Mouse (Mus musculus): ENCODE measurements at regions not wholly inside any gene's neighbourhood (a gene's known extent, or its start where the extent isn't known, plus 50 kb on each side); places are given as distances from the start of the nearest gene placed in this dataset.
A peak's percentile ranks its signal among the peaks of the same experiment; 100 is the strongest.

DNA sequence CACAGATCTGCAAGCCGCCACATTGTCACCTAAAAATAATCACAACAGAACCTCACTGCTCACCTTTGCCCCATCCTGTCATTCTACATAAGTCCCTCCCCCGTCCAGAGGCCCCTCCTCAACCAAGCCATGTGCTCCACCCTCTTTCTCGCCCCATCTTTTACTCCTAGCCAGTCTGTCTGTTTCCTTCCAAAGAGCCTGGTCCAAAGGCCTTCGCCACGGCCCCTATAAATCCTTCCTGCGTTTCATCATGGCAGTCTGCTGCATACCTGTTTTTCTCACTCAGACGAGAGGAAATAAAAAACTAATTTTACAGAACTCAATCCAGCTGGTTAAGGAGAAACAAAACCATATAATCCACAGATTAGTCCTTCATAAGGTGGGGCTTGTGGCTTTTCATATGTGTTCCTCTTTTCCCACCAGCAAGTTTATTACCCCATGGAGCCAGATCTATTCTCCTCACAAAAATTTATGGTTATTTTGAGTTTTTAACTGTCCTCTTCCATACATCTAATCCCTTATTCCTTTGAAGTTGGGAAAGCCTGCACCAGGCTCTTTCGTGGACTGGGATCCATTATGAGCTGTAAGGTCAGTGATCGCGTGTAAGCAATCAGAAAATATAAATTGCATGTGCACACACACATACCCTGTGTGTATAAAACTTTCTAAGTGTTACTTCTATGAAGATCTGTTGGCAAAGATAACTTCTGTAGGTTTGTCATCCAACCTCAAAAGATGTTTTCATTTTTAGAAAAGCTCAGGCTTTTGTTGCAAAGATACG, 236.9 kb upstream of the Rsrc1 start:
- Histone ChIP-seq H3K9ac (replicated peaks) (no peak overlapping the region), H3K4me1 (peaks cover 10% of the 10 kb centered on the region; the same call in 1 of the 2 replicates), H3K36me3 (no peaks in the 10 kb centered on the region), H3K9me3 (no peaks in the 10 kb centered on the region), H3K27me3 (peaks cover under 1% of the 10 kb centered on the region; the same call in 1 of the 2 replicates), H3K4me3 (no peak overlapping the region), H3K27ac (replicated peaks) (no peak overlapping the region), H3K4me2 (replicated peaks) (no peak overlapping the region)
- no peak for ATAC-seq (ENCODE audit: low FRiP score, low read depth)
- 86% methylated on average over 11 of the region's 11 CpGs for WGBS

DNA sequence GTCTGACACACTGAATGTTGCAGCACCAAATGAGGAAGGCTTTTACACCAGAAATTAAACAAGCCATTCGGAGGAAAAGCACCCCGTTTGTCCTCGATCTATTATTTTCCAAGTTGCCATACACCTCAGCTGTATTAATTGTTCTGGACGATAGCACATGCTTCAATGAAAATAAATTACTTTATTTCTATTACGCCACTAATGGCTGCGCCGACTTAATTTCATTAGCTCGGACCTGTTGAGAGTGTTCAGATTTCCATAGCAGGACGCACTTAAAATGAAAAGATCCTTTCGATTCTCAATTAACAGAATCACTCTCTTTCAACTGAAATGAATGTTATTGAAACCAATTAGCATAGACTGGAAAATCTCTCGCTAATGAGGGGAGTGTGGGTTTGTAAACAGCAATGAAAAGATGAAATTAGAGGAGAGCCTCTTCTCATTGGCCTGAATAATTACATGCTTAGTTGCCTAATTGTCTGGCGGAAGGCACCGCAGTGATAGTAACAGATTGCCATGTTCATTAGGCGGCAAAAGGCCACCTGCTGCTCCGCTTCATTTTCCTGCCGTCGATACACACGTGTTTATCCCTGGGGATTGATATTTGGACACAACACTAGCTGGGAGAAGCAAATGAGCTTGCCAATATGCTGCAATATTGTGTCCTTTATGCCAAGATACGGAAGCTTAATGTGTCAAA, 234.7 kb upstream of the Rsrc1 start:
- no peaks in the 10 kb centered on the region for H3K36me3 ChIP-seq
- ATAC-seq (ENCODE audit: low FRiP score, low read depth): peak; percentile 72
- H3K4me2 ChIP-seq (replicated peaks): peak overlapping the region; percentile 17; the same call in 1 of the 2 replicates
- H3K27ac ChIP-seq (replicated peaks): no peak overlapping the region
- peaks cover 3% of the 10 kb centered on the region; the same call in 1 of the 2 replicates for H3K4me1 ChIP-seq
- WGBS: 58% methylated on average over 19 of the region's 19 CpGs
- no peak overlapping the region for H3K4me3 ChIP-seq
- H3K27me3 ChIP-seq: peaks cover 5% of the 10 kb centered on the region; the same call in 1 of the 2 replicates
- H3K9me3 ChIP-seq: no peaks in the 10 kb centered on the region
- no peak overlapping the region for H3K9ac ChIP-seq (replicated peaks)

GRCm38 (mm10) chr3:66747073-66747710, 234.0 kb upstream of the Rsrc1 start:
- Histone ChIP-seq H3K9ac (replicated peaks) (no peak overlapping the region), H3K27ac (replicated peaks) (no peak overlapping the region), H3K36me3 (no peaks in the 10 kb centered on the region), H3K9me3 (no peaks in the 10 kb centered on the region), H3K27me3 (peaks cover 5% of the 10 kb centered on the region; the same call in 1 of the 2 replicates), H3K4me1 (peaks cover 3% of the 10 kb centered on the region; the same call in 1 of the 2 replicates), H3K4me2 (replicated peaks) (peak overlapping the region; percentile 17; the same call in 1 of the 2 replicates), H3K4me3 (no peak overlapping the region)
- WGBS: 55% methylated on average over 20 of the region's 20 CpGs
- peak; percentile 73 for ATAC-seq (ENCODE audit: low FRiP score, low read depth)

- no peak for ATAC-seq (ENCODE audit: low FRiP score, low read depth)
- H3K4me2 ChIP-seq (replicated peaks): no peak overlapping the region
- WGBS: 77% methylated on average over 3 of the region's 3 CpGs
- no peaks in the 10 kb centered on the region for H3K9me3 ChIP-seq
- no peaks in the 10 kb centered on the region for H3K27me3 ChIP-seq
- H3K27ac ChIP-seq (replicated peaks): no peak overlapping the region
- H3K9ac ChIP-seq (replicated peaks): no peak overlapping the region
- no peak overlapping the region for H3K4me3 ChIP-seq
- H3K4me1 ChIP-seq: no peaks in the 10 kb centered on the region
- no peaks in the 10 kb centered on the region for H3K36me3 ChIP-seq
Measured at GRCm38 (mm10) chr3:66758141-66758540, 223.0 kb upstream of the Rsrc1 start.

GRCm38 (mm10) chr3:66759841-66760240, 221.3 kb upstream of the Rsrc1 start:
- Histone ChIP-seq H3K27ac (replicated peaks) (no peak overlapping the region), H3K36me3 (no peaks in the 10 kb centered on the region), H3K27me3 (no peaks in the 10 kb centered on the region), H3K4me3 (no peak overlapping the region), H3K4me2 (replicated peaks) (no peak overlapping the region), H3K9me3 (no peaks in the 10 kb centered on the region), H3K9ac (replicated peaks) (no peak overlapping the region), H3K4me1 (no peaks in the 10 kb centered on the region)
- WGBS: 94% methylated on average over 4 of the region's 4 CpGs
- no peak for ATAC-seq (ENCODE audit: low FRiP score, low read depth)

DNA sequence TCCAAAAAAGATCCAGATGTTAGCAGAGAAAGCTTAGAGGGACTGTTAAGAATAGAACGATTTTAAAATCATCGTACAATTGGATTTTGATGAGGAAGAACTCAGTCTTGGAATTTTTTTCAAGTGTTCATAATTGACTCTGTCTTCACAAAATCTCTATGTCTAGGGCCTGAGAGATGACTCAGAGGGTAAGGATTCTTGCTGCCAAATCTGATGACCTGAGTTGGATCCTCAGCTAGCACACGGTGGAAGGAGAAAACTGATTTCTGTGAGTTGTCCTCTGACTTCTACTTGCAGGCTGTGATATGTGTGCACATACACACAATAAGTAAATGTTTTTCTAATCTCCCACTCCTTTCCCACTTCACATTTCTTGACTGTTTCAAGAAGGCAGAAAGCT, 218.7 kb upstream of the Rsrc1 start:
- WGBS: 90% methylated on average over 3 of the region's 3 CpGs
- Histone ChIP-seq H3K9me3 (no peaks in the 10 kb centered on the region), H3K36me3 (no peaks in the 10 kb centered on the region), H3K27me3 (no peaks in the 10 kb centered on the region), H3K9ac (replicated peaks) (no peak overlapping the region), H3K27ac (replicated peaks) (no peak overlapping the region), H3K4me2 (replicated peaks) (no peak overlapping the region), H3K4me1 (no peaks in the 10 kb centered on the region), H3K4me3 (no peak overlapping the region)
- ATAC-seq (ENCODE audit: low FRiP score, low read depth): no peak

GRCm38 (mm10) chr3:66797351-66798010, 183.7 kb upstream of the Rsrc1 start:
- H3K4me1 ChIP-seq: peaks cover 5% of the 10 kb centered on the region; the same call in 1 of the 2 replicates
- 44% methylated on average over 12 of the region's 12 CpGs for WGBS
- no peak overlapping the region for H3K9ac ChIP-seq (replicated peaks)
- 0 out of 2 replicates have a peak, but pooled peaks cover 4% of the 10 kb centered on the region for H3K9me3 ChIP-seq
- no peaks in the 10 kb centered on the region for H3K36me3 ChIP-seq
- H3K4me2 ChIP-seq (replicated peaks): no peak overlapping the region
- no peak overlapping the region for H3K27ac ChIP-seq (replicated peaks)
- no peaks in the 10 kb centered on the region for H3K27me3 ChIP-seq
- peak; percentile 71 for ATAC-seq (ENCODE audit: low FRiP score, low read depth)
- no peak overlapping the region for H3K4me3 ChIP-seq

DNA sequence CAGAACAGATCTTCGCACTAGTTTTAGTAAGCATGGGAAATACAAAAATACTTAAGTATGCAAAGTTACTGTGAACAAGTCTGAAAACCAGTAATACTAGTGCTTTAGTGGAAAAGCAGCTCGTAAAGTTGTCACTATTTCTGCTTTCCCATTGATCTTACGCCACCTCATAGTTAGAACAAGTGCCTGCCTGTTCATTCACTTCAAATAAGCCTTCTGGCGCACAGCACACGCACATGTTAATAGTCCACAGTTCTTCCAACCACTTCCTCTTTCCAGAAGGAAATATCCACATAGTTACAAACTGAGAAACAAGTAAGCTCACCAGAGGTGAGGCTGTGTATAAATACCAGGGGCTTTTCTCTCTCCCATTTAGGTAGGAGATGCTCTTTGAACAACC, 182.9 kb upstream of the Rsrc1 start:
- WGBS: 86% methylated on average over 5 of the region's 5 CpGs
- H3K27me3 ChIP-seq: no peaks in the 10 kb centered on the region
- no peak overlapping the region for H3K4me3 ChIP-seq
- H3K4me2 ChIP-seq (replicated peaks): no peak overlapping the region
- ATAC-seq (ENCODE audit: low FRiP score, low read depth): no peak
- H3K36me3 ChIP-seq: no peaks in the 10 kb centered on the region
- peaks cover 5% of the 10 kb centered on the region; the same call in 1 of the 2 replicates for H3K4me1 ChIP-seq
- no peak overlapping the region for H3K9ac ChIP-seq (replicated peaks)
- H3K27ac ChIP-seq (replicated peaks): no peak overlapping the region
- 0 out of 2 replicates have a peak, but pooled peaks cover 4% of the 10 kb centered on the region for H3K9me3 ChIP-seq

GRCm38 (mm10) chr3:66802538-66802937, 178.7 kb upstream of the Rsrc1 start:
- Histone ChIP-seq H3K4me1 (peaks cover 3% of the 10 kb centered on the region; the same call in 1 of the 2 replicates), H3K27me3 (no peaks in the 10 kb centered on the region), H3K27ac (replicated peaks) (no peak overlapping the region), H3K4me3 (no peak overlapping the region), H3K36me3 (no peaks in the 10 kb centered on the region), H3K9me3 (no peaks in the 10 kb centered on the region), H3K4me2 (replicated peaks) (no peak overlapping the region), H3K9ac (replicated peaks) (no peak overlapping the region)
- WGBS: 94% methylated on average over 5 of the region's 5 CpGs
- ATAC-seq (ENCODE audit: low FRiP score, low read depth): no peak

GRCm38 (mm10) chr3:66806176-66806575, 175.0 kb upstream of the Rsrc1 start:
- Histone ChIP-seq H3K4me1 (no peaks in the 10 kb centered on the region), H3K9ac (replicated peaks) (no peak overlapping the region), H3K9me3 (no peaks in the 10 kb centered on the region), H3K4me2 (replicated peaks) (no peak overlapping the region), H3K27ac (replicated peaks) (no peak overlapping the region), H3K4me3 (no peak overlapping the region), H3K27me3 (no peaks in the 10 kb centered on the region), H3K36me3 (no peaks in the 10 kb centered on the region)
- ATAC-seq (ENCODE audit: low FRiP score, low read depth): no peak
- 79% methylated on average over 1 of the region's 1 CpGs for WGBS

DNA sequence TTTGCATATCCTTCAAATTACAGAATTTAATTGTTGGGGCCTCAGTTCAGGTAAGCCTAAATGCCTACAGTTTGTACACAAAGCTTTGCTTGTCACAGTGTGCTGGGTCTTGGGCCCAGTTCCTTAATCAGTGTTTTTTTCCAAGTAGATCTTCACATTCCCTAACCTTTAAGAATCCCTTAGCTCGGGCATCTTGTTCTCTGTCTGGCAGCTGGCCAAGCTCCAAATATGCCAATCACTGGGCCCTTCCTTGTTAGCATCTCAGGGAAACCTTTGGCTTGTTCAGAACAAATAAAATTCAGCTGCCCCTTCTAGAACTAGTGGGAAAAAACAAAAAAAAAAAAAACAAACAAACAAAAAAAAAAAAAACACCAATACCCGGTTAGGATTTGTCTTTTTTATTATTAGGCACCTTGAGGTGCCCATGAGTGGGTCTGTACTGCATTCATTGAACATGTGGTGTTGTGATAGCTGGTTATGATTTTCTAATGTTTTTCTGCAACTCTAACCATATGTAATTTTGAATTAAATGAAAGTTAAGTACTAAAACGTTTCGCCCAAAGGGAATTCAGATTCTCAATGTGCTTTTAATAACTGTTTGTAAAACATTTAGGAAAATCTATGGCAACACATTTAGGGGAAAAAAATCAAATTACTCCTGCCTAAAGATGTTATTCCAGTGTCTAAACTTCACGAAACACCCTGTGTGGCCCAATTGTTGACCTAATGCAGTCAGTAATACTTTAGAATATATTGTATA, 168.3 kb upstream of the Rsrc1 start:
- Histone ChIP-seq H3K9me3 (no peaks in the 10 kb centered on the region), H3K4me2 (replicated peaks) (no peak overlapping the region), H3K27me3 (no peaks in the 10 kb centered on the region), H3K4me3 (no peak overlapping the region), H3K36me3 (no peaks in the 10 kb centered on the region), H3K9ac (replicated peaks) (no peak overlapping the region), H3K27ac (replicated peaks) (no peak overlapping the region), H3K4me1 (no peaks in the 10 kb centered on the region)
- WGBS: 71% methylated on average over 5 of the region's 5 CpGs
- ATAC-seq (ENCODE audit: low FRiP score, low read depth): no peak
